Mouse (Mus musculus) megakaryocyte, embryonic 14.5 days (primary cell): ENCODE data around the gene Cyp24a1.

Source experiments
- FLI1 ChIP-seq: IDR thresholded peaks from 2 replicates; pipeline ENCODE4 v1.6.1; 2012; ENCODE audit warnings: low read length, inconsistent platforms, mixed read lengths
- GATA1 ChIP-seq: IDR thresholded peaks from 3 replicates; pipeline ENCODE4 v1.6.1; 2012; ENCODE audit warnings: mixed read lengths, low read length, inconsistent platforms, borderline replicate concordance

DNA sequence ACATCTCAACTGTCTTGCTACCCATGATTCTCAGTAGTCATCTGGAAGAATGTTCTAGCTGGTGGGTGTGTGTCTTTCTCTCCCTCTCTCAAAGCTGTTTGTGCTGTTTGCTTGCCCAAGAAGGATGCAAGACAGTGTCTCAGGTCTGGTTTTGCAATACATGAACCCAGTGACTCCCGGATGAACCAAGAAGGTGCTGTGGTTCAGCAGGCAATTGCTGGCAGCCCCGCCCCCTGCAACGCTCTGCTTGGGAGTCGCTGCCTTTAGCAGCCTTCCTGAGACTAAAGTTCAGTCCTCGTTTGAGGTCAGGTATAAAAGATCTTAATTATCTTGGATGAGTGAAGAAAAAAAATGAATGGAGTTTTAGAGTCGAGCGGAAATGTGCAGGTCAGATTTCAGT, 35.3 kb downstream of the Cyp24a1 start:
- TF ChIP-seq GATA1: no peak
- TF ChIP-seq FLI1: no peak
